Mouse (Mus musculus) heart, postnatal 36 days (tissue): Measurements from ENCODE around the gene Tbxas1. TPM values are rescaled to one million over a fixed set of nuclear protein-coding genes. Genes with fewer than 3 reads are reported as not detected.

ENCODE experiments used
- DNase-seq, 2 experiments: peaks; one replicate each; pipeline ENCODE4 v3.0.0; 2021 to 2022
- intact Hi-C: fragments of 180-260 bp; cut with DNase I; formaldehyde crosslinking; loops from one replicate; pipeline ENCODE4 v1.15.1; 2025
- total RNA-seq, 2 experiments: library from RNA; stranded (reverse); gene quantifications; 2 replicates each; pipeline ENCODE4 v1.2.3; 2021

Gene Tbxas1
- total RNA-seq, 2 experiments from 2014 or later = 2.1 TPM

DNA sequence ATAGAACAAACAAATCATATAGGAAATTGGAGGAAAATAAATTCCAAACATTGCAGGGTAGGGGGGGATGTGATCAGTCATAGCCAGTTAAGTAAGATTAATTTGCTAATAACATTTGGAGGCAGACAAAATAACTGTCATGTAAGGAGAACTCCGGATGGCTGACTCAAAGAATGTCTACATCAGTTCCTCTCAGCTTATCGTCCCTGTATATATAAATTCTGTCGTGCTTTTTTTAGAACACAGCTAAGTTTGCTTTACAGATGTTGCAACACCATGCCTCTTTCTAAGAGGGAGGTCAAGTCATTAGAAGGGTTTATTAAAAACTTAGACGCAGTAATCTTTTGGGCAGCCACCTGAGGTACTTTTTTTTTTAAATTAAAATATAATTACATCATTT lies 75.1 kb downstream of the Tbxas1 start:
- no peak for DNase-seq
- intact Hi-C loops = no loop called here

DNA sequence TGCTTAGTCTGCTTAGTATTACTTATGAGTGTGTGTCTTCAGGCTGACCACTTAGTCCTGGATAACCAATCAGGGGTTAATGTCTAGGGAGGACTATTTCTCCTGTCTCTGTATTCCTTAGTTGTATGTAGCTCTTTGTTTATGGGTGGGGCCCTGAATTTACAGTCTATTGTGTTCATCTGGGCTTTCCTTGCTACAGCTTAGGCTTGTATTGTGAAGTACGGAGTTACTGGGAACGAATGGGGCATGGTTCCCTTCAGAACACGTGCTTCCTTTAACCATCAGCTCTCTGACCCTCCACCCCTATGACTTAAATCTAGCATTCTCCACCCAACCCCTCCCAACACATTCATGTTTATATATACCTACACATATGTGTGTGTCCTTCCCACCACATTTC lies 75.6 kb downstream of the Tbxas1 start:
- no peak for DNase-seq
- intact Hi-C loops = no loop called here

DNA sequence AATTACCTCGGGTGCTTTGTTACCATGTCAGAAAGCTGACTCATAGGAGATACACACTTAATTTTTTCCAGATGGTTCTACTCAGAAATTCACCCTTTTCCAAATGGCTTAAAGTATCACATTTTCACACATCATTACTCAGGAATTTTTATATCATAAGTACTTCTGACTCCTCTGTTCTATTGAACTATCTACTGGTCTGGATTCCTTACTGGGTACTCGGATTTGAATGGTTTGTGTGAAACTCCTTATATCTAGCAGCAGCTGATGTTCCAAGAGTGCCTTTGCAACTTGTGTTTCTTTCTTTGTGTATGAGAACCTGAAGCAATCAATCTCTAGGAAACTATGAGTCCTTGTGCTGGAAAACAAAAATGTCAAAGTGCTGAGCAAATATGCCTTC lies 81.4 kb downstream of the Tbxas1 start:
- intact Hi-C loops = loop anchor here (5.0 kb wide), 1 partner anchor 106 kb away; no protein-coding TSS in a partner anchor
- DNase-seq = no peak

DNA sequence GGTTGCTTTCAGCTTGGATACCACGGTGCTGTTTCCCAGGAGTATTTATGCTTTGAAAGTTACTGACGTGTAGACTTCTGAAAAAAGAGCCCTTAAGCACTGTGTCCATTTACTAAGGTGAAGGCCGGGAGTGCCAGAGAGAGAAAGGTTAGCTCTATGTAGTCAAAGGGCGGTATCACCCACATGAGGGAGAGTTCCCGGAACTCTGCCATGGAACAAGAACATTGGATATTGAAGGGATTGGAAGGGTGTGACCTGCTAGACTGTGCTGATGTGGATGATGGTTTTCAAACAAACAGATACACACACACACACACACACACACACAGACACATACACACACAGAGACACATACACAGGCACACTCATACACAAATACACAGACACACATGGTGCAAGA lies 82.0 kb downstream of the Tbxas1 start:
- intact Hi-C loops = loop anchor here (5.0 kb wide), 1 partner anchor 105 kb away; no protein-coding TSS in a partner anchor
- DNase-seq = no peak

DNA sequence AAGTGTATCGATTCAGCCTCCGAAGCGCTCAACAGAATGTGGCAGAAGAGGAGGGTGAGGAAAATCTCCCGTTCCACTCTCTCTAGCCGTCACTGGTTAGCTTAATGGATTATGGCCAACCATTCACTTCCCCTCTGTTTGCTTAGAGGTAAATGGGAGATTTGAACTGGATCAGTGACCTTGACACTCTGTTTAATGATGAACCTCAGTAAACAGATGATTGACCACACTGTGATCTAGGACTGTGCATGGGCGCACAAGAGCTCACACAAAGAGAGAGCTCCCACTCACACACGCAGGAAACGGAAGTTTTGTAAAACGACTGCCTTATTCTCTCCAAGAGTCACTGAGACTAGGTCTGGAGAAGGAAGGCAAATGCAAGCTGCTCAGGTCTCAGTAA lies 84.3 kb downstream of the Tbxas1 start:
- no peak for DNase-seq
- intact Hi-C loops = loop anchor here (5.0 kb wide), 1 partner anchor 103 kb away; no protein-coding TSS in a partner anchor

DNA sequence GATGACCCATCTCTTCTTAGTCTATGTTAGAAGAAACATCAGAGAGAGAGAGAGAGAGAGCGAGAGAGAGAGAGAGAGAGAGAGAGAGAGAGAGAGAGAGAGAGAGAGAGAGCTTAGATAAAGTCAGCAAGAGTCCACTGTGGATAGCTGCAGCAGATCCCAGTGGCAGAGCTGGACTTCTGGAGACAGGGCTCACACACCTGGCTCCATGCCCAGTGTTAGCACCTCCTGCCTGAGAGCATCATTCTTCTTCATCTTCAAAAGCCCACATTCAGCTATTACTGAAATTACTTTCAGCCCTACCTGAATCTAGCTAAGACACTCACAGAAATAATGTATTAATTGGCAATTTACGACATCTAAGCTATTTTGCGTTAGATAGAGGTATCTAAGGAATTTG lies 85.2 kb downstream of the Tbxas1 start:
- DNase-seq = no peak

DNA sequence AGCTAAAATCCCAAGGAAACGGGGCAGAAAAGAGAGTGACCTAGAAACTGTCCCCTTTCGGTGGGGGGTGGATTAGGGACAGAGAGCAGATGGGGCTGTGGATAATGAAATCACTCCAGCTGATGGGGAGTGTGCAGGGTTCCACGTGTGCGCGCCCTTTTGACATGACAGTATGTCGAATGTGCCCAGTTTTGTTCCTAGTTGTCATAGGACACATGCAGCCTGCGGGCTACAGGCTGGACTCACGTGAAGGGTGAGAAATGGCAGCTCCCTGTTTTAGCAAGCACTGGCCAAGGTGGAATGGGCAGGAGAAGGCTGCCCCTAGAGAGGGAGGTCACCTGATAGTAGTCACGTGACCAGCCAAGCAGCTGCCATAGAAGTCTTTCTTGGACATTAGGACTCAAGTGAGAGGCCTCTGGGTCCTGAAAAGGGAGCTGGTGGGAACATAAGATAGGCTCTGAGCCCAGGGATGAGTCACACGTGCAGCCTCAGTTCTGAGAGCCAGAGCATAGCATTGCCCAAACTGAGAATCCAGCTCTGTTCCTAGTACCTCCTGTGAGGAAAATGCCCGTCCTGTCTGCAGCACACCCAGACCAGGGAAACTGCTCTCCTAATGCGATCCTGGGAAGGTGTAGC lies 85.7 kb downstream of the Tbxas1 start:
- peak; percentile 43 to 44 for DNase-seq
- intact Hi-C loops = no loop called here

More for the DNA sequence above, 85.2 kb downstream of the Tbxas1 start:
- intact Hi-C loops = no loop called here

DNA sequence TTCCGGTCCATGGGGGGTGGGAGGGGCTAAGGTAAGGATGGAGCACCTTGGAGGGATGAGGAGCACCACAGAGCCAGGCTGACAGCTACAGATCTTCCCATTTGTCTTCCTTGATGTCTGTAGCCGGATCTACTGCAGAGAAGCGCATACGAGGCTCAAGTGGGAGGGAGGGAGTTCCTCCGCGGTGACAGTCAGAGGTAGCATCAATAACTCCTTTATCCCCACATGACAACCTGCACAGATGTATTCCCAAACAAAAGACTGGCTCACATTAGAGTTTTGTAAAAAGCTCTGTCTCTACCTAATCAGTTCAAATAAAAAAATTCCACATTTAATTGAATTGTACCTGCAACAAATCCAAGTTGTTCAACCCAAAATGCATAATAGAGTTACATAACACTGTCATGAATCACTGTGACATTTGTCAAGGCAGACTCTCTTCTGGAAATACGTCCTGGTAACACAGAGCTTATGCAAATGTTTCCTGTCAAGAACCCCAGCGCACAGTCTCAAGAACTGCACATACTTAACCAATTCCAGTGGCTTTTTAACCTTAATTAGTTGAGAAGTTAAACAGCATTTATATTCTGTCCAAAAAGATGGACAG lies 86.3 kb downstream of the Tbxas1 start:
- DNase-seq = no peak
- intact Hi-C loops = no loop called here

DNA sequence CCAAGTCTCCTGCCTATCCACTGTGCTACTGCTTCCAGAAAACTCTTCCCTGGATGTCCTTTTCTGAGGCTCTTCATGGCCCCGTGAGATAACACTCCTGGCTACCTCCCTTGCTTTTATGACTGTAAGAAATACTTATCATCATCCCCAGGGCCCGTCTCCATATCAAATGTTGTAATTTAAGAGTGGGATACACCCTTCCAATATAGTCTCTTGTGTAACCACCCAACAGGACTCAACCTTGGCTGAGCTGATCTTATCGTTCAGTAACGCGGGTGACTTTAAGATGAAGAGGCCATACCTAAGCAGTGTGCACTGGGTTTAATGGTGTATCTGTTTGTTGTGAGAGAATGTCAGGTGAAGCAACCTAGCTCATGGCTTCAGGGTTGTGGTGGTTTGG lies 91.6 kb downstream of the Tbxas1 start:
- intact Hi-C loops = no loop called here
- no peak for DNase-seq

DNA sequence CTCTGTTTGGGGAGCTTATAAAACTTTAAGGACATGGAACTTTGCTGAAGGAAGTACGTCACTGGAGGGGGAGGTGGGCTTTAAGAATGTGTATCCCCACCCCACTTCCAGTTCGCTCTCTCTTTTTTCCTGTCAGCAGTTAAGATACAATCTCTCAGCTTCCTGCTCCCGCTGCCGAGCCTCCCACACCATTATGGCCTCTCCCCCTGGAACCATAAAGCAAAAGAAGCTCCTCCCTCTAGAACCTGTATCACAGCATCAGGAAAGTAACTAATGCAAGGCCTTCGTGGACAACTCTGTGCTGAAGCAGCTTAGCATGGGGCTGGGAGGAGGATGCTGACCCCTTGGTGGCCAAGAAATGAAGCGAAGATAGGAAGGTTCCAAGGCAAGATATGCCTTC lies 92.1 kb downstream of the Tbxas1 start:
- no peak for DNase-seq
- intact Hi-C loops = no loop called here

DNA sequence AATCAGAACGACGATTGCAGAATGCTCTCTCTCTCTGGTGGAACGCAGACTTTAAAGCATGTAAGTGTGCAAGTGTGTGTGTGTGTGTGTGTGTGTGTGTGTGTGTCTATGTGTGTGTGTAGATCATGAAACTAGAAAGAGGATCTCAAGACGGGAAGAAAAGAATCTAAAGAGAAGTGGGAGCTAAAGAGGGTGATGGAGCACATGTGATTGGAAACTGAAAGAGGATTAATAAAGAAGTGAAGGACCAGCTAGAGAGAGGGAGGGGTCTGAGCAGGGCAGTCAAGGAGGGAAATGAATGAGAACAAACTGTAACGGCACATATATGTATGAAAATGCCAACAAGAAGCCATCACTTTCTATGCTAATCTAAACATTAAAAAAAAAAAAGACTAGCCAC lies 92.8 kb downstream of the Tbxas1 start:
- intact Hi-C loops = no loop called here
- DNase-seq = no peak

DNA sequence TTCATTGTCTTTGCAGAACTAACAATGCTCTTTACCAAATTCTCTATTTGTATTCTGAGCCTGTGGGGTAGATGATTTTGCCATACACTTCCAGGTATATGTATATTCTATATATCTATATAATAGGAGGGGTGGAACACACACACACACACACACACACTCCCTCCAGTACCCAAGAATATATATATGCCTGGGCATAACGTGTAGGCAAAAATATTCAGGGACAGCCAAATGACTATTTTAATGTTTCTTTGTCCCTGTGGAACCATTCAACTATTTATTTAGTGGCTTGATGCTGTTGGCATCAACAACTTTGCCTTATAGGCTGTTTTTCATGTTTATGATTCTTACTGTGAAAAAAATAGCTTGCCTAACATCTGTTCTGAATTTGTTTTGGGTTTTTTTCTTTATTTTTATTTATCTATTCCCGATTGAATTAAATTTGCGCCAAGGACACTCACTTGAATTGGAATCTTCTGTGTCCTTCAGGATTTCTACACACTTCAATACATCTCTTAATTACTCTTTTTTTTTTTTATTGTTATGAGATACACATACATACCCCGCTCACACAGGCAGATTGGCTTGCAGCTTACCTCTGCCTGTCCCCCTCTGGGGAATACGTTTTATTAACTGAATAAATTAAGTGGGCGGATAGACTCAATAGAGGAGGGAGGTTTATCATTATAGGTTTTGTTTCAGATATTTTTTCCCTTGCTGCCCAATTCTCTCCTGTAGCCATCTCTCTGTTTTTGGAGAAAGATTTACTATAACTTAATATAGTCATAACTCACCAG lies 94.9 kb downstream of the Tbxas1 start:
- DNase-seq = no peak
- intact Hi-C loops = no loop called here

DNA sequence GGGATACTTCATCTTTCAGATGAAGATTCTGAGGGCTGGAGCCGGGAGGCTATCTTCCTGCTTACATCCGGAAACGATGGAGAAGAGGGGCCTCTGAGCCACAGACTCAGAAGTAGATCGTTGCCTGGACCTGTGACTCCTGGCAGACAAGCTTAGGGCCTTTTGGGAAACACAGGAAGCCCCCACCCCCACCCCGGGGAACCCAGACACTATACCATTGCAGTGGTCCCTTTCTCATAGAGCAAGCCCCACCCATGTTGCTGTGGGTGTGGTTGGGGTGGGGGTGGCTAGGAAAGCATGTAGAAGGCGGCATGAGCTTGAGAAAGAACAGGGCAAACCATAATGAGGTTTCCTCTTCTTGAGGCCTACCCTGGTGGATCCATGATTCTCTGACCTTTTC lies 95.6 kb downstream of the Tbxas1 start:
- intact Hi-C loops = no loop called here
- no peak for DNase-seq

DNA sequence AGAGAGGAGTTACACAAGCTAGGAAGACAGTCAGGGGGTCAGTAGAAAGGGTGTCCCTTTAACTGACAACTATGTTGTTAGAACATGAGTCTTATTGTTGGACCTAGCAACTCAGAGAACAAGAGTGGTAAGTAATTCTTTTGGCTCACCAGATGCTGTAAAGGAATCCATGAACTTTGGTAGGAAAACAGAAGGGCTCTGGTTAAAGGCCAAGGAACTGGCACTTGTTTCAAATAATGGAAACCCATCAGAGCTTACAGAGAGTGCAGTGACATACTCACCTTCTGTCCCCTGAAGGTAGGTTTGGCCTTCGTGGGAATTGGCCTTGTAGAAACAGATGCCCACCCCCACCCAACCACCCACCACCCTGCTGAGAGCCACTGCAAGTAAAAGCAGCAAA lies 97.6 kb downstream of the Tbxas1 start:
- intact Hi-C loops = no loop called here
- DNase-seq = no peak

DNA sequence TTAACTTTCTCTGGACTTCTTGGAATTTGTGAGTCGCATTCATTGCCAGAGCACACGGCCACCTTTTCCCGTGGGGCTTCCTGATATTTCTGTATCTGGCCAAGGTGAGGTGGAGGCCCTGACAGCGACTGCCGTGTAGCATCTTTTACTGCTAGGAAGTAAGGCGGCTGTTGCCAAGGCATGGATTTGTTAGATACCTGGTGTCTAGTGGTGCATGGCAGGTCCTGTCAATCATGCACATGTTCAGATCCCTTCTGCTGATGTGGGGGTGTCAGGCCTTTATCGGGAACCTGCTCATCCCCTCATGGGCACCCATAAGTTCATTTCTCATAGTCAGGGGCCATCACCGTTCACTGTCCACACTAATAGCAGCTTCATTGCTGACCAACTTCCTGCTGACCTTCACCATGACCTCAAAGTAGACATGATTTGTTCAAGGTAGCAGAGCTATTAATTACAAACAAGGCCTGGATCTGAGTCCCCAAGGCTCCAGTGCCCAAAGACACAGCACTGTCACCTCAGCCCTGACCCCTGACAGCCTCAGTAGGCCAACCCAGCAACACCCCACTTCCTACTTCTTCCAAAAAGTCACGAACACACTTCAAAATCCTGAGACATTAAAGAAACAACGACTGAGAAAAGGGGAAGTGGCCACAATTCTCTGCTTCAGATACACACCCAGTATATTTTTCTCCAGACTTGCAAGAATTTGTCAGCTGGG lies 98.4 kb downstream of the Tbxas1 start:
- intact Hi-C loops = no loop called here

DNA sequence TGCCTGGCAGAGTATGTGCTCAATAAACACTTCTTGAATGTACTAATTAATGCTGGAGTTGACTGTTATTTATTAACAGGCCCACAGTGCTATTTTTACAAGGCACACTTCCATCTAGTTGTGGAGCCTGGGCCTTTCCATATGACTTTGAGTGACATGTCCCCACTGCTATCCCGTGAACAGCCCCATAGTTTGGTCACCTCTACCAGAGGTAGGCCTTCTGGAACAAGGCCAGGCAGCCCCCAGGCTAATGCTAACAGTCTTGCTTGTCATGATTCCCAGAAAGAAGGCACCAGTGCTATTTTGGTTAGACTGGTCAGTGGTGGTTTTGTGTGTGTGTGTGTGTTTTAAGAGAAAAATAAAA lies 98.9 kb downstream of the Tbxas1 start:
- no peak for DNase-seq
- intact Hi-C loops = no loop called here

More for the DNA sequence above, 98.4 kb downstream of the Tbxas1 start:
- DNase-seq = no peak

DNA sequence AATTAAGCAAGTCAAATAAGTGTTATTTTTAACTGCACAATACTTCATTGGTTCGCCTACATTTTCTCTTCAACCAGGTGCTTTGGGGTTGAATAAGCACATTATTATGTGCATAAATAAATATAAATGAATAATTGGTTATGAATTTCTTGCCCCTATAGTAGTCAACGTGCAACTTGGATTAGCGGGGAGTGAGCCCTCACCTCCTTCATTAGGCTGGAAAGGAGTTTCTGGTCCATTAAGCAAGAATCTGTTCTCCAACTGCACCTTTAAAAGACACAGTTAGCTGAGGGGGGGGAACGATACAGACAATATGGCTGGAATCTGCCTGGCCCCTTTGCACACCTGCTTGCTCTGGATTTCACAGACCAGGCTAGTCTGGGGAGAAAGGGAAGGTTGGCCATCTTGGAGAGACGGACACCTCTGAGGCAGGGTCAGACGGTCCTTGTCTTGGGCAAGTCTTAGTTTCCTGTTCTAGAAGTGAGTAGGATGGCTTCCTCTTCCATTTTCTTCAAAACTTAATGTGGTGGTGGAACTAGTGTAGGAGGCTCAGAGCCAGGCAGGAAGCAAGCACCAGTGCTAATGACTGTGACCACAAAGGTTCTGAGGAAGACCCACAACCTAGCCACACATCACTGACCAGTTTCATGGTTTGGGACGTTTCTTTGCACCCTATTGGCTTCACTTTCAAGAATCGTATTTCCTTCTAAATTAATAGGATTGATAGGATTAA lies 99.5 kb downstream of the Tbxas1 start:
- intact Hi-C loops = no loop called here
- DNase-seq = no peak

DNA sequence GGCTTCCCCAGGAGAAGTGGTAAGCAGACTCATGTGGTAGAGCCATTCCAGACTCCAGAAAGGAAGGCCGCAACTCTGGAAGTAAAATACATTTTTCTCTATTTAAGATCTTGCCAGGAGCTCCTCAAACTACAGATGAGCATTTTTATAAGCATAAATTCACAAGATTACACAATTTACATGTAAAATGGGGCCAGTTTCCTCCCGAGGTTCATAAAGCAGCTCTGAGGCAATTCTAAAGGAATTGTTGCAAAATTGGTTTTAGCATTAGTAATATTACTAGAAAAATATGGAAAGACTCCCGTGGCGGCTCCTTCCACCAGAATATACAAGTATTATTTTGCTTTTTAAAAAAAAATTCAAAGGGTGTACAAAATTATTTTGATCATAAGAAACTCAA lies 100.7 kb downstream of the Tbxas1 start:
- intact Hi-C loops = no loop called here

DNA sequence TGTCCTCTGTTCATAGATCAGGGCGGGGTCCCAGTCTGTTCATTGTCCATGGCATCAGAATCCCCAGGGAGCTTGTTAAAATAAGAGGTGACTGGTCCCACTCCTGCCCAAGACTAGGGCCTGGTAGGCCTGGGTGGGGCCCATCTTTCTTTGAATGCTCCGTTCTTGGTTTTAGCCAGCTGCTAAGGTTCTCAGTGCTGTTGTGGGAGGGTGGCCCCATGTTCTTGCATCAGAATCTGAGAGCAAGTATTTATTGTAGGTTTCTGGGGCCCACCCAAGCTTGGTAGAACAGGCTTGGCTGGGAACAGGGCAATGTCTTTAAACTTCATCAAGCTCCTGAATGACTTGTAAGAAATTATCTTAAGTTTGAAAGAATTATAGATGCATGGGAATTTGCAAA lies 101.2 kb downstream of the Tbxas1 start:
- intact Hi-C loops = no loop called here
- no peak for DNase-seq

More for the DNA sequence above, 100.7 kb downstream of the Tbxas1 start:
- DNase-seq = no peak

DNA sequence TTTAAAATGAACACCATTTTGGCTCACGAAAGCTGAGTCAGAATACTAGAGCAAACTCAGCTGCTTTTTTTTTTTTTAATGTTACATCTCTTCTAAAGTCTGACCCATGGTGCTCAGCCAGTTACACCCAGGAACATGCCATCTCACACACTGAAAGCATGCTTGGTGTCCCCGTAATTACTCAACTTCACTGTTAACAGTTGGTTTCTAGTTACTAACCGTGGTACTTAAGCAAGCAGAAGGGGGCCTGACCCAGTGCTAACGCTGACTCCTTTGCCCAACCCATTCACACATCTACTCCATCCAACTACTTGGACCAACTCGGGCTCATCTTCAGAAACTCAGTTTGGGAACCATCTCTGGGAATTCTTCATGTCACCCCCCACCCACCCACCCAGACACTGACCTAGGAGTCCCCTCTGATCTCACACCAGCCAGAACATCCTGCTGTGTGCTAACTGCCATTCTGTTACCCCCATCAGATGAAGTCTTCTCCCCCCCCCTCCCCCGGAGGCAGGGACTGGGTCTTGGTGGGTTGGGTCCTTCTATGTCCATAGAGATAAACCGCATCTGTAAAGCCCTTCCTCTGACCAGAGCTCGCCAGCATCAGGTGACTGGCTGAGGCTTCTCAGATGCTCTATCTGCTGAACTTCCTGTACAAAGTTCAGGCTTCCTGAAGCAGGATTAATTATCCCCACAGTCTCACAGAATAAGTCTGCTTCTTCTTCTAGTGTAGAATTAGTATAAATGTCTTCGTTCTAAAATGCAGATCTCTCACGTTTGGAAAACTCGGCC lies 105.9 kb downstream of the Tbxas1 start:
- DNase-seq = no peak

More for the DNA sequence above, 105.9 kb downstream of the Tbxas1 start:
- intact Hi-C loops = no loop called here
